Mouse (Mus musculus): ENCODE data around the gene Olfr130.

DNA sequence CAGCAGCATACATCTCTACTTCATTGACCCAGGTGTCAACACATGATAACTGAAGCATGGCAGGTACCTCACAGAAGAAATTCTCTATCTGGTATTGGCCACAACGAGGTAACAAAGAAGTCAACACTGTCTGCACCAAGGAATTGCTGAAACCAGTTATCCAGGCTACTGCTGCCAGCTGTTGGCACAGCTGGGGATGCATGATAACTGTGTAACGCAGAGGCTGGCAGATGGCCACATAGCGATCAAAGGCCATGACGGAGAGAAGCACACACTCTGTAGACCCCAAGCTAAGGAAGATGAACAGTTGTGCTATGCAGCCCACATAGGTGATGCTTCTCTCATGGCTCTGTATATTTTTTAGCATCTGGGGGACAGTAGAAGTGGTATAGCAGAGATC is 18.6 kb downstream of the Olfr130 start:
- TF ChIP-seq CTCF (IDR thresholded peaks at IDR 0.05; ENCODE audit: low read depth) (no peak), EP300 (IDR thresholded peaks at IDR 0.05; ENCODE audit: low read depth) (no peak)
